Mouse (Mus musculus) liver, embryonic 14.5 days (tissue): ENCODE measurements at regions not wholly inside any gene's neighbourhood (a gene's known extent, or its start where the extent isn't known, plus 50 kb on each side); places are given as distances from the start of the nearest gene placed in this dataset.

Experiments
- ATAC-seq: fragments of 200-750 bp; cut with Nextera tagmentation; 2 replicates; pipeline ENCODE4 v1.8.0; 2017; ENCODE audit warnings: moderate number of reproducible peaks, mild to moderate bottlenecking, moderate library complexity; ENCODE audit not compliant: insufficient read depth
- DNase-seq, 3 experiments: peaks; one replicate each; pipeline ENCODE4 v3.0.0-alpha.2; 2012 to 2013; ENCODE audit warnings: low read depth in 3 of 3, low spot score in 3 of 3
- H3K27ac ChIP-seq: fragments of 300-500 bp; sonication (generic); 2 replicates; pipeline ENCODE4 v1.5.1; 2014; ENCODE audit warnings: moderate library complexity, mild to moderate bottlenecking, control low read depth, inconsistent platforms
- H3K27me3 ChIP-seq: fragments of 300-500 bp; sonication (generic); 2 replicates; pipeline ENCODE4 v1.6.1; 2014; ENCODE audit warnings: mild to moderate bottlenecking, low read length, moderate library complexity; ENCODE audit not compliant: control insufficient read depth, insufficient read depth
- H3K36me3 ChIP-seq: fragments of 300-500 bp; sonication (generic); replicated peaks from 2 replicates; pipeline ENCODE4 v1.6.1; 2014; ENCODE audit warnings: low read depth; ENCODE audit not compliant: control insufficient read depth, insufficient read depth
- H3K4me1 ChIP-seq, 2 experiments: fragments of 200-500 bp in 1 of 2; fragments of 300-500 bp in 1 of 2; sonication (generic) in 1 of 2; replicated peaks; 2 replicates each; pipeline ENCODE4 v1.6.1; 2012 to 2014; ENCODE audit warnings: antibody characterized with exemption in 1 of 2, inconsistent platforms in 1 of 2, low read length in 1 of 2; ENCODE audit not compliant: control insufficient read depth in 2 of 2, insufficient read depth in 2 of 2
- H3K4me2 ChIP-seq: fragments of 300-500 bp; sonication (generic); 2 replicates; pipeline ENCODE4 v1.6.1; 2014; ENCODE audit warnings: low read depth, mild to moderate bottlenecking, control low read depth, moderate library complexity
- H3K4me3 ChIP-seq, 2 experiments: fragments of 200-500 bp in 1 of 2; fragments of 300-500 bp in 1 of 2; sonication (generic) in 1 of 2; 2 replicates each; pipeline ENCODE4 v1.5.1; 2012 to 2014; ENCODE audit warnings: low read depth in 2 of 2, low read length in 2 of 2, mild to moderate bottlenecking in 2 of 2, control low read depth in 1 of 2, inconsistent platforms in 1 of 2, moderate library complexity in 1 of 2; ENCODE audit not compliant: insufficient read depth in 1 of 2
- H3K9ac ChIP-seq: fragments of 300-500 bp; sonication (generic); replicated peaks from 2 replicates; pipeline ENCODE4 v1.6.1; 2014; ENCODE audit warnings: mild to moderate bottlenecking, control low read depth, moderate library complexity
- H3K9me3 ChIP-seq: fragments of 300-500 bp; sonication (generic); 2 replicates; pipeline ENCODE4 v1.6.1; 2016; ENCODE audit warnings: low read length, mixed read lengths; ENCODE audit not compliant: control insufficient read depth
- CTCF ChIP-seq: IDR thresholded peaks from 2 replicates; pipeline ENCODE4 v1.5.1; 2016; ENCODE audit warnings: antibody characterized with exemption, low read depth, control low read depth
- EP300 ChIP-seq: IDR thresholded peaks from 2 replicates; pipeline ENCODE4 v1.6.1; 2016; ENCODE audit warnings: antibody characterized with exemption, low read depth
- WGBS: fragments of 180-500 bp; shearing (Covaris S2); extraction: QIAGEN DNeasy Blood & Tissue Kit; methylation state at CpG from one replicate; pipeline ENCODE4 v1.1.7; 2014; ENCODE audit not compliant: insufficient replicate concordance; 5-methylcytosine and 5-hydroxymethylcytosine counted together

- WGBS, result 78% methylated on average over 2 of the region's 2 CpGs
- DNase-seq, result no peak
- Histone ChIP-seq H3K9me3 (no peaks in the 10 kb centered on the region), H3K27me3 (no peaks in the 10 kb centered on the region), H3K4me2 (no peak overlapping the region), H3K27ac (no peak overlapping the region), H3K4me3 (no peak overlapping the region), H3K4me1 (no peaks in the 10 kb centered on the region), H3K36me3 (no peaks in the 10 kb centered on the region), H3K9ac (no peak overlapping the region)
- ATAC-seq, result no peak
- TF ChIP-seq EP300 (no peak), CTCF (no peak)
Measured at GRCm38 (mm10) chr14:108180920-108181319, 733.0 kb downstream of the Slitrk1 start.

GRCm38 (mm10) chr14:108175275-108175860 lies 738.6 kb downstream of the Slitrk1 start:
- ATAC-seq (no peak), DNase-seq (no peak)
- Histone ChIP-seq H3K27ac (no peak overlapping the region), H3K9me3 (no peaks in the 10 kb centered on the region), H3K4me1 (no peaks in the 10 kb centered on the region), H3K36me3 (no peaks in the 10 kb centered on the region), H3K4me2 (no peak overlapping the region), H3K27me3 (no peaks in the 10 kb centered on the region), H3K4me3 (no peak overlapping the region), H3K9ac (no peak overlapping the region)
- TF ChIP-seq CTCF (no peak), EP300 (no peak)
- 63% methylated on average over 2 of the region's 2 CpGs for WGBS

- no peak overlapping the region for H3K4me2 ChIP-seq
- DNase-seq (no peak), ATAC-seq (no peak)
- TF ChIP-seq CTCF, result no peak
- no peak for TF ChIP-seq EP300
- H3K4me1 ChIP-seq, result no peaks in the 10 kb centered on the region
- H3K27me3 ChIP-seq, result no peaks in the 10 kb centered on the region
- H3K9ac ChIP-seq, result no peak overlapping the region
- H3K27ac ChIP-seq, result no peak overlapping the region
- no peaks in the 10 kb centered on the region for H3K9me3 ChIP-seq
- no peaks in the 10 kb centered on the region for H3K36me3 ChIP-seq
- H3K4me3 ChIP-seq, result no peak overlapping the region
- WGBS, result 63% methylated on average over 5 of the region's 5 CpGs
Measured at GRCm38 (mm10) chr14:108152981-108153380, 761.0 kb downstream of the Slitrk1 start.

- Histone ChIP-seq H3K9ac (no peak overlapping the region), H3K36me3 (no peaks in the 10 kb centered on the region), H3K27me3 (no peaks in the 10 kb centered on the region), H3K9me3 (no peaks in the 10 kb centered on the region), H3K4me2 (no peak overlapping the region), H3K4me1 (no peaks in the 10 kb centered on the region), H3K4me3 (no peak overlapping the region), H3K27ac (no peak overlapping the region)
- TF ChIP-seq CTCF, result no peak
- no peak for TF ChIP-seq EP300
- WGBS, result 63% methylated on average over 2 of the region's 2 CpGs
- no peak for DNase-seq
- no peak for ATAC-seq
Measured at GRCm38 (mm10) chr14:108123147-108123546, 790.8 kb downstream of the Slitrk1 start.

- TF ChIP-seq EP300 (no peak), CTCF (no peak)
- H3K9ac ChIP-seq, result no peak overlapping the region
- 57% methylated on average over 2 of the region's 2 CpGs for WGBS
- H3K36me3 ChIP-seq, result no peaks in the 10 kb centered on the region
- ATAC-seq (no peak), DNase-seq (no peak)
- no peak overlapping the region for H3K4me3 ChIP-seq
- no peaks in the 10 kb centered on the region for H3K4me1 ChIP-seq
- H3K27ac ChIP-seq, result no peak overlapping the region
- H3K4me2 ChIP-seq, result no peak overlapping the region
- no peaks in the 10 kb centered on the region for H3K27me3 ChIP-seq
- H3K9me3 ChIP-seq, result no peaks in the 10 kb centered on the region
Measured at GRCm38 (mm10) chr14:108105009-108105408, 808.9 kb downstream of the Slitrk1 start.
